Mouse (Mus musculus): ENCODE results near the gene Dapk1. TPM values are rescaled to one million over a fixed set of nuclear protein-coding genes. Genes with fewer than 3 reads are reported as not detected.
A peak's percentile ranks its signal among the peaks of the same experiment; 100 is the strongest.

Dapk1 gene
- polyA plus RNA-seq, 1 experiment from 2014 or later: 54.7 TPM

GRCm38 (mm10) chr13:60707541-60708468, 106.1 kb downstream of the Dapk1 start:
- H3K9me3 ChIP-seq: no peaks in the 10 kb centered on the region
- peak overlapping the region; percentile 64 for H3K27ac ChIP-seq (replicated peaks)
- ATAC-seq (replicated peaks): peak; percentile 24
- no peak overlapping the region for H3K4me3 ChIP-seq
- peaks cover 5% of the 10 kb centered on the region; the same call in 1 of the 2 replicates for H3K36me3 ChIP-seq
- peaks cover 28% of the 10 kb centered on the region for H3K4me1 ChIP-seq
- H3K27me3 ChIP-seq: no peaks in the 10 kb centered on the region
- no peak overlapping the region for H3K9ac ChIP-seq (replicated peaks)
- no peak overlapping the region for H3K4me2 ChIP-seq (replicated peaks)
- WGBS: 42% methylated on average over 16 of the region's 16 CpGs

- WGBS: 41% methylated on average over 6 of the region's 6 CpGs
- Histone ChIP-seq H3K9me3 (no peaks in the 10 kb centered on the region), H3K36me3 (peaks cover 5% of the 10 kb centered on the region; the same call in 1 of the 2 replicates), H3K4me2 (replicated peaks) (no peak overlapping the region), H3K27me3 (no peaks in the 10 kb centered on the region), H3K4me3 (no peak overlapping the region), H3K27ac (replicated peaks) (no peak overlapping the region), H3K9ac (replicated peaks) (no peak overlapping the region), H3K4me1 (peaks cover 28% of the 10 kb centered on the region)
- ATAC-seq (replicated peaks): no peak
These were observed 107.4 kb downstream of the Dapk1 start for GRCm38 (mm10) chr13:60709136-60709535.

DNA sequence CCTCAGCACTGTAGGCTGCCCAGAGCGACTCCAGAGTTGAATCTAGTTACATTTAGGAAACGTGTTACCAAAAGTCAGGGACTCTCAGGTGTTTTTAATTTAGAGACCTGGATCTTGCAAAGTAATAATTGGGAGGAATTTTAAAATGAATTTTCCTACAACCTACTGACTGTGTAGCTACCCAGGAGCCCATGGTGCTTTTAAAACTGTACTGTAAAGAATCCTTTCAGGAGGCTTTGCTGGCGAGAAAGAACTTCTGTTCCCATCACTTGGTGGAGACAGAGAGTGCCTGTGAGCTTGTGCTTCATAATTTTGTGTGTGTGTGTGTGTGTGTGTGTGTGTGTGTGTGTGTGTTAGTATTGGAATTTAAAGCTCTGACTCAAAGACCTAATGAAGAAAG, 109.2 kb downstream of the Dapk1 start:
- no peak for ATAC-seq (replicated peaks)
- Histone ChIP-seq H3K27ac (replicated peaks) (no peak overlapping the region), H3K4me2 (replicated peaks) (no peak overlapping the region), H3K9ac (replicated peaks) (no peak overlapping the region), H3K27me3 (no peaks in the 10 kb centered on the region), H3K36me3 (no peaks in the 10 kb centered on the region), H3K9me3 (no peaks in the 10 kb centered on the region), H3K4me3 (no peak overlapping the region), H3K4me1 (peaks cover 28% of the 10 kb centered on the region)
- 70% methylated on average over 3 of the region's 3 CpGs for WGBS

GRCm38 (mm10) chr13:60713537-60713936, 111.8 kb downstream of the Dapk1 start:
- Histone ChIP-seq H3K27ac (replicated peaks) (no peak overlapping the region), H3K36me3 (peaks cover 10% of the 10 kb centered on the region; the same call in 1 of the 2 replicates), H3K4me3 (no peak overlapping the region), H3K4me2 (replicated peaks) (no peak overlapping the region), H3K9me3 (no peaks in the 10 kb centered on the region), H3K27me3 (no peaks in the 10 kb centered on the region), H3K4me1 (peaks cover 16% of the 10 kb centered on the region), H3K9ac (replicated peaks) (no peak overlapping the region)
- no peak for ATAC-seq (replicated peaks)
- 89% methylated on average over 4 of the region's 4 CpGs for WGBS

DNA sequence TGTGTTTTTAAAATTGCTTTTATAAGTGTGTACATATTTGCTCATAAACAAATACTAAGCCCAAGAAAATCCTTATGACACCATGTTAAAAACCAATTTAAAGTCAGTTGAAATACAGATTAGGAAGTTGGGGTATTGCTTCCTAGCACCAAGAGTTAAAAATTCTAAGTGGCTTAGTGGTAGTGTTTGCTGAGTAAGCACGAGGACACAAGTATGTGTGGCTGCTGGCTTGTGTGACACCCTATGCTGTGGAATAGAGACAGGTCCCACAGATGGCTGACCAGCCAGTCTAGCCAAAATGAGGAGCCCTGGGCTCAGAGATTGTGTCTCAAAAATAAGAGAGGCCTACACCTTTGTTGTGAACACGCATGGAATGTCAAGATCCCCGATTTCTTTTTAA, 114.4 kb downstream of the Dapk1 start:
- no peak for ATAC-seq (replicated peaks)
- Histone ChIP-seq H3K4me2 (replicated peaks) (no peak overlapping the region), H3K27me3 (no peaks in the 10 kb centered on the region), H3K27ac (replicated peaks) (no peak overlapping the region), H3K9me3 (no peaks in the 10 kb centered on the region), H3K4me3 (no peak overlapping the region), H3K4me1 (peaks cover 6% of the 10 kb centered on the region; the same call in 1 of the 2 replicates), H3K36me3 (peaks cover 33% of the 10 kb centered on the region), H3K9ac (replicated peaks) (no peak overlapping the region)
- 65% methylated on average over 3 of the region's 3 CpGs for WGBS

DNA sequence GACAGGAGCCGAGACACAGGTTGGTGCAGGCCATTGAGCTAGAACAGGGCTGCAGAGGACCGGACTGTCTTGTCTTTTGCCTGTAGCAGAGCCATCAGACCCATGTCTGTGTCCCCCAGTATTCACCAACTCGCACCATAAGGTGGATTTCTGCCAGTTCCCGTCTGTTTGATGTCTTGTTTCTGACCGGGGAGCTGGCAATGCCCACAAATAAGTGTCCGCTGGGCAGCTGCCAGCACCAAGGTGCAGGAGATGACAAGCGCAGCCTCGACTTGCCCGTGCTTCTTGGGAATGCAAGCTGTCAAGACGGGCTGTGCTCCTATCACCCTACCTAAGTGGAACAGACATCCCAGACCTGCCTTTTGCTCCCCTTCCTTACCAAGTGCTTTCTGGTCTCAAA, 115.7 kb downstream of the Dapk1 start:
- WGBS: 57% methylated on average over 10 of the region's 10 CpGs
- no peak overlapping the region for H3K27ac ChIP-seq (replicated peaks)
- no peak for ATAC-seq (replicated peaks)
- H3K27me3 ChIP-seq: no peaks in the 10 kb centered on the region
- H3K9ac ChIP-seq (replicated peaks): no peak overlapping the region
- no peak overlapping the region for H3K4me3 ChIP-seq
- no peak overlapping the region for H3K4me2 ChIP-seq (replicated peaks)
- H3K36me3 ChIP-seq: peaks cover 41% of the 10 kb centered on the region
- H3K9me3 ChIP-seq: no peaks in the 10 kb centered on the region
- peaks cover 6% of the 10 kb centered on the region; the same call in 1 of the 2 replicates for H3K4me1 ChIP-seq

DNA sequence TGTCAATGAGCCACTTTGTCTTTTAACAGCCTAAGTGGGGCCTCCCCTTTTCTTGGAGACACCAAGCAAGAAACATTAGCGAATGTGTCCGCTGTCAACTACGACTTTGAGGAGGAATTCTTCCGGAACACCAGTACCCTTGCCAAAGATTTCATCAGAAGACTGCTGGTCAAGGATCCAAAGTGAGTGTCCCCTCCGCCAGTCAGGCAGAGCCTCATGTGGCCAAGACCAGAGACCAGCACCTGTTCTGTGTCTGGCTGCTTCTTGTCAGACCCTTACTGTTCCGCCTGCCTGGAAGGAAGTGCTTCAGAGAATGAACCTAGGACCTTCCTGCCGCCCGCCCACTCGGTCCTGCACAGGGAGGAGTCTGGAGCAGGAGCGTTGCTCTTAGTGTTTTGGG, 117.8 kb downstream of the Dapk1 start:
- H3K27ac ChIP-seq (replicated peaks): no peak overlapping the region
- WGBS: 92% methylated on average over 10 of the region's 10 CpGs

DNA sequence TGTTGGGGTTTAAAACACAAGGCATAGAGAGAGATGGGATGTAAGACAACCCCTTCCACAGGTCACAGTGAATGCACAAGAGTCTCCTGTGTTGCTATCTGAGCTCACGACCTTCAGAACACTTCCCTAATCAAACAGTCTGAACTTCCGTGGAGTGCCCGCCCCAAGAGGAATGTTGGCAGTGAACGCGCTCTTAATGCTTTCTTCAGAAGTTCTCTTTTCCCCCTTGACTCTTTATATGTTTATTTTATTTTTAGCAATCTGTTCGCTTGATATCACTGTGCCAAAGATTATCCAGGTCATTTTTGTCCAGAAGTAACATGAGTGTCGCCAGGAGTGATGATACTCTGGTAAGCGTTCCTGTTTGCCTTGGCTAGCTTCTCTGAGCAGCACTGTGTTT, 121.0 kb downstream of the Dapk1 start:
- H3K9me3 ChIP-seq: no peaks in the 10 kb centered on the region
- WGBS: 91% methylated on average over 8 of the region's 8 CpGs
- no peak for ATAC-seq (replicated peaks)
- no peaks in the 10 kb centered on the region for H3K27me3 ChIP-seq
- H3K4me1 ChIP-seq: no peaks in the 10 kb centered on the region
- no peak overlapping the region for H3K9ac ChIP-seq (replicated peaks)
- H3K36me3 ChIP-seq: peaks cover 80% of the 10 kb centered on the region
- H3K4me3 ChIP-seq: no peak overlapping the region
- H3K4me2 ChIP-seq (replicated peaks): no peak overlapping the region
- H3K27ac ChIP-seq (replicated peaks): no peak overlapping the region

More for the DNA sequence above, 117.8 kb downstream of the Dapk1 start:
- peaks cover 55% of the 10 kb centered on the region for H3K36me3 ChIP-seq
- H3K27me3 ChIP-seq: no peaks in the 10 kb centered on the region
- no peak overlapping the region for H3K4me3 ChIP-seq
- no peak overlapping the region for H3K4me2 ChIP-seq (replicated peaks)
- ATAC-seq (replicated peaks): no peak
- H3K4me1 ChIP-seq: peaks cover 6% of the 10 kb centered on the region; the same call in 1 of the 2 replicates
- no peak overlapping the region for H3K9ac ChIP-seq (replicated peaks)
- H3K9me3 ChIP-seq: no peaks in the 10 kb centered on the region

DNA sequence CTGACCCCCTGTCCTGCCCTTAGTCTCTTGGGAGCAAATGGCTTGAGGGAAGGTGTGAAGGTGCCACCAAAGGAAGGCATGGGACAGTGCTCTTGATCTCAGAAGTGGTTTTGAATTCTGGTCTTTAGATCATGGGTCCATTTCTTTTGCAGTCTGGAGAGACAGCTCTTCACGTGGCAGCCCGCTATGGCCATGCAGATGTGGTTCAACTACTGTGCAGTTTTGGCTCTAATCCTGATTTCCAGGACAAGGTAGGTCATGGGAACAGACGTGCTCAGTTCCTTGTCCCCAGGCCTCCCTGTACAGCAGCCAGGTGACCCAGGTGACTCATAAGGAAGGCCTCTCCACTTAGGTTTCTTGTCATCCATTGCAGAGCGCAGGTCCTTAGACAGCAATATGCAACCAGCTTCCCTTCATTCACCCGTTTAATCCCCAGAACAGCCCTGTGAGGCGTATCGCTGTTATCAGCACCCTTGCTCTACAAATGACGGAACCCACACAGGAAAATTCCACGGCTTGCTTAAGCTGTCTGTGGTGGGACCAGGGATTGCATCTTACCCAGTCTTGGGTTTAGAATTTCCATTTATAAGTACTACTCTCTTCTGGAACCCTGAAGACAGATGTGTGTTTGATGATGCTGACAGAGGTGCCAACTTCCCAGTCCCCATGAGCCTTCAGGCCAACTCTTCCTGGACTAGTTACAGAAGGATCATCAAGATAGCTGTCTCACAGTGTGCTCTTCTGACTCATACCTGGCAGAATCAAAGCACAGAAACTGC, 126.7 kb downstream of the Dapk1 start:
- H3K27ac ChIP-seq (replicated peaks): no peak overlapping the region
- ATAC-seq (replicated peaks): no peak
- no peak overlapping the region for H3K4me2 ChIP-seq (replicated peaks)
- peaks cover 84% of the 10 kb centered on the region for H3K36me3 ChIP-seq
- WGBS: 95% methylated on average over 9 of the region's 9 CpGs
- H3K9ac ChIP-seq (replicated peaks): no peak overlapping the region
- no peaks in the 10 kb centered on the region for H3K9me3 ChIP-seq
- no peaks in the 10 kb centered on the region for H3K27me3 ChIP-seq
- no peak overlapping the region for H3K4me3 ChIP-seq
- no peaks in the 10 kb centered on the region for H3K4me1 ChIP-seq

- Histone ChIP-seq H3K27ac (replicated peaks) (no peak overlapping the region), H3K4me3 (no peak overlapping the region), H3K9ac (replicated peaks) (no peak overlapping the region), H3K9me3 (no peaks in the 10 kb centered on the region), H3K36me3 (peaks cover 86% of the 10 kb centered on the region), H3K4me2 (replicated peaks) (no peak overlapping the region), H3K27me3 (no peaks in the 10 kb centered on the region), H3K4me1 (no peaks in the 10 kb centered on the region)
- 89% methylated on average over 3 of the region's 3 CpGs for WGBS
- no peak for ATAC-seq (replicated peaks)
These were observed 127.3 kb downstream of the Dapk1 start for GRCm38 (mm10) chr13:60729055-60729402.

DNA sequence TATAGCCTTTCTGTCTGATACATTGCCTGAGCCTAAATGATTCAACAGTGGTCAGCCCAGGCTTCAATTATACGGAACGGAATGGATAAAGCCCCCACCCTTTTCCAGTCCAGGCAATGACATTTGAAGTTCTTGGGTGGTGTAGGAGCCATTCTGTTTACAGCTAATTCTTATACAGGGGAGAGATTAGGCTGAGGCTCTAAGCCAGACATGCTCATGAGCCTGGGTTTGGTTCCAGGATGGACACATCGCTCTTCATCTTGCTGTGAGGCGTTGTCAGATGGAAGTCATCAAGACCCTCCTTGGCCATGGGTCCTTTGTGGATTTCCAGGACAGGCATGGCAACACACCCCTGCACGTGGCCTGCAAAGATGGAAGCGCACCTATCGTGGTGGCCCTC, 128.8 kb downstream of the Dapk1 start:
- Histone ChIP-seq H3K4me3 (no peak overlapping the region), H3K27ac (replicated peaks) (no peak overlapping the region), H3K9ac (replicated peaks) (no peak overlapping the region), H3K4me2 (replicated peaks) (no peak overlapping the region), H3K36me3 (peaks cover 83% of the 10 kb centered on the region), H3K4me1 (no peaks in the 10 kb centered on the region), H3K9me3 (no peaks in the 10 kb centered on the region), H3K27me3 (no peaks in the 10 kb centered on the region)
- 96% methylated on average over 7 of the region's 7 CpGs for WGBS
- ATAC-seq (replicated peaks): no peak

GRCm38 (mm10) chr13:60731001-60731400, 129.3 kb downstream of the Dapk1 start:
- no peaks in the 10 kb centered on the region for H3K9me3 ChIP-seq
- no peak overlapping the region for H3K27ac ChIP-seq (replicated peaks)
- H3K9ac ChIP-seq (replicated peaks): no peak overlapping the region
- 91% methylated on average over 3 of the region's 3 CpGs for WGBS
- no peak for ATAC-seq (replicated peaks)
- no peak overlapping the region for H3K4me2 ChIP-seq (replicated peaks)
- H3K36me3 ChIP-seq: peaks cover 79% of the 10 kb centered on the region
- no peaks in the 10 kb centered on the region for H3K4me1 ChIP-seq
- no peak overlapping the region for H3K4me3 ChIP-seq
- no peaks in the 10 kb centered on the region for H3K27me3 ChIP-seq

All from forebrain, embryonic 15.5 days (tissue).